Mouse (Mus musculus) midbrain, embryonic 16.5 days (tissue): Measurements from ENCODE around the gene Prr5. TPM values are rescaled to one million over a fixed set of nuclear protein-coding genes. Genes with fewer than 3 reads are reported as not detected.

Experiments
- ATAC-seq: fragments of 200-750 bp; cut with Nextera tagmentation; 2 replicates; pipeline ENCODE4 v1.8.0; 2017; ENCODE audit warnings: moderate TSS enrichment
- H3K27ac ChIP-seq: fragments of 300-500 bp; sonication (generic); 2 replicates; pipeline ENCODE4 v1.5.1; 2014; ENCODE audit warnings: mild to moderate bottlenecking, low read length, mixed read lengths
- H3K27me3 ChIP-seq: fragments of 300-500 bp; sonication (generic); 2 replicates; pipeline ENCODE4 v1.6.1; 2014; ENCODE audit warnings: low read depth, low read length, mixed read lengths; ENCODE audit not compliant: control insufficient read depth, insufficient read depth
- H3K36me3 ChIP-seq: fragments of 300-500 bp; sonication (generic); 2 replicates; pipeline ENCODE4 v1.6.1; 2014; ENCODE audit warnings: mild to moderate bottlenecking, low read length, moderate library complexity, mixed read lengths; ENCODE audit not compliant: control insufficient read depth, insufficient read depth
- H3K4me1 ChIP-seq: fragments of 300-500 bp; sonication (generic); 2 replicates; pipeline ENCODE4 v1.6.1; 2014; ENCODE audit warnings: mild to moderate bottlenecking, low read length, mixed read lengths; ENCODE audit not compliant: control insufficient read depth, insufficient read depth
- H3K4me2 ChIP-seq: fragments of 300-500 bp; sonication (generic); 2 replicates; pipeline ENCODE4 v1.6.1; 2014; ENCODE audit warnings: mild to moderate bottlenecking, low read length, mixed read lengths
- H3K4me3 ChIP-seq: fragments of 300-500 bp; sonication (generic); 2 replicates; pipeline ENCODE4 v1.5.1; 2014; ENCODE audit warnings: low read depth, mild to moderate bottlenecking, low read length, moderate library complexity, mixed read lengths
- H3K9ac ChIP-seq: fragments of 300-500 bp; sonication (generic); 2 replicates; pipeline ENCODE4 v1.6.1; 2014; ENCODE audit warnings: low read depth, low read length, mixed read lengths
- H3K9me3 ChIP-seq: fragments of 300-500 bp; sonication (generic); replicated peaks from 2 replicates; pipeline ENCODE4 v1.6.1; 2014; ENCODE audit warnings: mild to moderate bottlenecking, low read length, mixed read lengths; ENCODE audit not compliant: control insufficient read depth, poor library complexity, severe bottlenecking
- WGBS: fragments of 180-500 bp; shearing (Covaris S2); extraction: QIAGEN DNeasy Blood & Tissue Kit; methylation state at CpG from one replicate; pipeline ENCODE4 v1.1.7; 2014; 5-methylcytosine and 5-hydroxymethylcytosine counted together
- polyA plus RNA-seq: library from polyadenylated mRNA; unstranded; fragments of >200 nt; fragmentation: Nextera tagmentation; extraction: Ambion mirVana; gene quantifications from 2 replicates; pipeline ENCODE4 v1.2.1, GENCODE M21; 2015

The Prr5 gene
- polyA plus RNA-seq, 1 experiment from 2014 or later: 30.8 TPM

DNA sequence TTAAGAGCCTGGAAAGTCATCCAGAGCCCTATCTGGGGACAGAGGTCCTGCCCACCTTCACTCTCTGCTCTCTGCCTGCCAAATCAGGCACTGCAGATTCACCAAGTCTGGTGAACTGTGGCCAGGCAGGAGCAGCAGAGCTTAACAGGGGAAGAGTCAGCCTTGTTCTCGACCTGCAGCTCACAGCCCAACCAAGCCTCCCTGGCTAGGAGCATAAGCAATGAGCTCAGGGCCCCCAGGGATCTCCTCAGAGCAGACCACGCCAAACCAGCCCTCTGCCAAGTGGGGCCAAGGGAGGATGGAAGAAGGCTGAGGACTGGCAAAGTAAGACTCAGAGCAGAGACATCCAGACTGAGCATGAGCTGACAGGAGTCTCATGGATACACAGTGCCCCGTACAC lies 35.1 kb upstream of the Prr5 start:
- H3K27me3 ChIP-seq: no peaks in the 10 kb centered on the region; the same call in 1 of the 2 replicates
- WGBS: 38% methylated on average over 3 of the region's 3 CpGs
- no peak overlapping the region for H3K4me2 ChIP-seq
- H3K27ac ChIP-seq: no peak overlapping the region
- ATAC-seq: no peak
- no peak overlapping the region for H3K9ac ChIP-seq
- no peaks in the 10 kb centered on the region for H3K4me1 ChIP-seq
- no peak overlapping the region for H3K4me3 ChIP-seq
- H3K9me3 ChIP-seq: no peaks in the 10 kb centered on the region
- no peaks in the 10 kb centered on the region for H3K36me3 ChIP-seq

DNA sequence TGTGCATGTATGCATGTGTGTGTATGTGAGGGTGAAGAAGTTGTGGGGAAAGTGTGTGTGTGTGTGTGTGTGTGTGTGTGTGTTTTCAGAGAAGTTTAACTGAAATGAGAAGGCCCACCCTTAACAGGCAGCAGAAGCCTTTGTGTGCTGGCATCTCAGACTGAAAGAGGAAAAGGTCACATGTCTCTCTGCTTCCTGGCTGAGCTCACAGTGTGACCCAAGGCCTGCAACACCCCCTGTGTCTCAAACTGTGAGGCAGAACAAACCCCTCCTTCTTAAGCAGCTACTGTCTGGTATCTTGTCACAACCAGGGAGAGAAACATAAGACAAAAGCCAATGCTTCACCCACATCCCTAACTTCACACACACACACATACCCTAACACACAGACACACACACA lies 31.0 kb upstream of the Prr5 start:
- no peak for ATAC-seq

DNA sequence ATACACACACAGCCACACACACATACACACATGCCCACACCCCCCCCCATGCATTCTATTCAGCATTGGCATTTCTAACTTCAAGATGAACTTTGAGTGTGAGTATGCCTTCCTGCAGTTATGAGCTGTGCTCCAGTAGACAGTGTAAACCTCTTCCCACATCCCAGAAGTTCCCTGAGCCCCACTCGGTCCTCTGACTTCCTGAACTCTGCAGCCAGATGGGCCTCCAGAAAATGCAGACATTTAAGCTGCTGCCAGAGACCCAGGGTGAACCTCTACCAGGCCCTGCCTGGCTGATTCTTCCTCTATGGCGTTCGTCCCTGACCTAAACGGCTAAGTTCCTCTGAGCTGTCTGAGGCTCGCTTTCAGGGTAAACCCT lies 30.4 kb upstream of the Prr5 start:
- Histone ChIP-seq H3K9me3 (no peaks in the 10 kb centered on the region), H3K4me1 (no peaks in the 10 kb centered on the region), H3K4me3 (no peak overlapping the region), H3K36me3 (no peaks in the 10 kb centered on the region), H3K27ac (no peak overlapping the region), H3K9ac (no peak overlapping the region), H3K27me3 (no peaks in the 10 kb centered on the region), H3K4me2 (no peak overlapping the region)
- 63% methylated on average over 5 of the region's 5 CpGs for WGBS
- ATAC-seq: no peak

More for the DNA sequence above, 31.0 kb upstream of the Prr5 start:
- H3K36me3 ChIP-seq: no peaks in the 10 kb centered on the region
- H3K4me2 ChIP-seq: no peak overlapping the region
- H3K9ac ChIP-seq: no peak overlapping the region
- no peak overlapping the region for H3K27ac ChIP-seq
- no peaks in the 10 kb centered on the region for H3K4me1 ChIP-seq
- H3K4me3 ChIP-seq: no peak overlapping the region
- H3K9me3 ChIP-seq: no peaks in the 10 kb centered on the region
- H3K27me3 ChIP-seq: no peaks in the 10 kb centered on the region

DNA sequence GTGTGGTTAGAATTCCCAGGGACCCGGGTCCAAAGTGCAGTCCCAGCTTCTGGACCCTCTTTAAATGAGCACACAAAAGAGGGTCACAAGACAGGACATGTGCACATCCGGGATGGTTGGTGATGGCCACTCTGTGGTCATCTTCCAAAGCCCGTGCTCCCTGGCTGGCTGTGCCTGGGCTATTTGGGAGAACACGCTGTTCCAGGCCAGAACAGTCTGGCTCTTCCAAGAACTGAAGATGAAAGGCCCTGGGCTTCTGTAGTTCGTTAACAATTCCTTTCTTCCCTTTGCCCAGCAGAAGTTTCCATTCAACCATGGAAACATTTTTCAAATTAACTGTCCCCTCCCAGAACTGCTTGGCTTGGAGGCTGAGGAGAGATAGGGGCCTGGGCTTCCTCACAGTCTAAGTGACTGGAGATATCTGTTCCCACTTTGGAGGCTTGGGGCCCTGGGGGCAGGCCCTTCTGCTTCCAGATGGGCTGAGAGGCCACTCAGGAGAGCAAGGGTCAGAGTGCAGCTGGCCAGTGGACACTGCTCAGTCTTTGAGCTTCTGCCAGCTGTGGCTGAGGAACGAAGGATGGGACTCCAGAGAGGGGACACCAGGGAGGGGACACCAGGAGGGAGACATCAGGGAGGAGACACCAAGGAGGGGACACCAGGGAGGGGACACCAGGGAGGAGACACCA lies 29.8 kb upstream of the Prr5 start:
- H3K4me1 ChIP-seq: no peaks in the 10 kb centered on the region
- ATAC-seq: no peak
- no peaks in the 10 kb centered on the region for H3K36me3 ChIP-seq
- 69% methylated on average over 6 of the region's 6 CpGs for WGBS
- no peak overlapping the region for H3K4me2 ChIP-seq
- no peak overlapping the region for H3K9ac ChIP-seq
- H3K27me3 ChIP-seq: no peaks in the 10 kb centered on the region
- H3K9me3 ChIP-seq: no peaks in the 10 kb centered on the region
- no peak overlapping the region for H3K27ac ChIP-seq
- H3K4me3 ChIP-seq: no peak overlapping the region

DNA sequence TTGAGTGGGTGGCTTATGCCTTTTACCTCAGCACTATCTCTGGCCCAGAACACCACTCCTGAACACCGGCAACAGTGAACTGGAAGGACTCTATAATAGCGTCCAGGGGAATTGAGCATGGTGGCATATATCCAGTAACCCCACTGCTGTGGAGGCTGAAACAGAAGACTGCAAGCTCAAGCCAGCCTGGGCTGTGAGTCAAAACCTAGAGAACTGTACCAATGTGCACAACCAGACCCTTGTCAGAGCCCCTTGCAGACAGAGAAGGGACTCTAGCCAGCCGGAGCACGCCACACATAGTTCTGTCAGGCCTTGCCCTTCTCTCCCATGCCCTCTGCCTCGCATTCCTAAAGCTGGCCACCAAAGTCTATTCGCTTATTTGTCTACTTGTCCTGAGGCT lies 28.7 kb upstream of the Prr5 start:
- Histone ChIP-seq H3K4me1 (no peaks in the 10 kb centered on the region), H3K27ac (no peak overlapping the region)
- ATAC-seq: no peak

DNA sequence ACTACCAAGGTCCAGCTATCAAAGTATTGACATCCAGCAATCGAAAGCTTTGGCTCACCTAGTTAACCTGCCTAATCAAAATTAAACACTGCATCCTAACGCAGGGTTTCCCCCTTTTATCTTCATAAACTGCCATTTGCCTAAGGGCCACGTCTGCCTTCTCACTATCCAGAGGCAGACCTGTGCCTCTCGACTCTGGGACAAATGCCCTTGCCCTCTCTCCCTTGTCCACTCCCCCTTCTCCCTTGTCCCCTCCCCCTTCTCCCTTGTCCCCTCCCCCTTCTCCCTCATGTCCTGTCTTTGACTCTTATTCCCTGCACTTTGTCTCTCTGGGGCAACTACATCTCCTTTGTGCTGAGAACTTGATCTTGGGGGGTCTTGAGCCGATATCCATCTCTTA lies 28.3 kb upstream of the Prr5 start:
- no peaks in the 10 kb centered on the region for H3K36me3 ChIP-seq
- no peak overlapping the region for H3K9ac ChIP-seq
- ATAC-seq: no peak
- WGBS: 62% methylated on average over 5 of the region's 5 CpGs
- H3K4me3 ChIP-seq: no peak overlapping the region
- H3K9me3 ChIP-seq: no peaks in the 10 kb centered on the region
- H3K27me3 ChIP-seq: no peaks in the 10 kb centered on the region
- H3K4me2 ChIP-seq: no peak overlapping the region
- no peaks in the 10 kb centered on the region for H3K4me1 ChIP-seq
- no peak overlapping the region for H3K27ac ChIP-seq

More for the DNA sequence above, 28.7 kb upstream of the Prr5 start:
- H3K27me3 ChIP-seq: no peaks in the 10 kb centered on the region
- no peak overlapping the region for H3K4me3 ChIP-seq
- H3K9ac ChIP-seq: no peak overlapping the region
- H3K9me3 ChIP-seq: no peaks in the 10 kb centered on the region
- 88% methylated on average over 6 of the region's 6 CpGs for WGBS
- no peaks in the 10 kb centered on the region for H3K36me3 ChIP-seq
- H3K4me2 ChIP-seq: no peak overlapping the region

DNA sequence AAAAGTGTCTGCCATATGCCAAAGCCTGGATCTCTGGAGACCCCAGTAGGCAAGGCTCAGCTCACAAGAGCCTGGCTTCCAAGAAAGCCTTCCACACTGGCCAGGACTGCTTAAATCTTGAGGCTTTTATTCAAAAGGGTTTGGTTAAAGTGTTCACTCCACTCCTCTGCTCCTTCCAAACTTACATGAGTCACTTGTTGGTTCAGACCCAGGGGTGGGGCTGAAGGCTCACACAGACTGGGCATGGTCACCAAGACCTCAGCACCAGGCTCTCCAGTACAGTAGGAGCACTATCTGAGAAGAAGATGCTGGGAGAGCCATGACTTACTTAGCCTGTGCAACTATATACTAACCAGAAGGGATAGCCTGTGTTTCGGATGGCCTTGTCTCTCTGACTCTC lies 27.5 kb upstream of the Prr5 start:
- no peak for ATAC-seq
- 97% methylated on average over 1 of the region's 1 CpGs for WGBS
- H3K4me2 ChIP-seq: no peak overlapping the region
- no peak overlapping the region for H3K9ac ChIP-seq
- no peaks in the 10 kb centered on the region for H3K27me3 ChIP-seq
- H3K4me1 ChIP-seq: no peaks in the 10 kb centered on the region
- H3K4me3 ChIP-seq: no peak overlapping the region
- H3K36me3 ChIP-seq: no peaks in the 10 kb centered on the region
- H3K9me3 ChIP-seq: no peaks in the 10 kb centered on the region
- H3K27ac ChIP-seq: no peak overlapping the region

GRCm38 (mm10) chr15:84643178-84643577 lies 26.2 kb upstream of the Prr5 start:
- H3K27ac ChIP-seq: no peak overlapping the region
- no peak overlapping the region for H3K9ac ChIP-seq
- no peak overlapping the region for H3K4me2 ChIP-seq
- H3K9me3 ChIP-seq: no peaks in the 10 kb centered on the region
- H3K4me1 ChIP-seq: no peaks in the 10 kb centered on the region
- ATAC-seq: no peak
- H3K27me3 ChIP-seq: no peaks in the 10 kb centered on the region
- no peaks in the 10 kb centered on the region for H3K36me3 ChIP-seq
- 28% methylated on average over 1 of the region's 1 CpGs for WGBS
- no peak overlapping the region for H3K4me3 ChIP-seq

DNA sequence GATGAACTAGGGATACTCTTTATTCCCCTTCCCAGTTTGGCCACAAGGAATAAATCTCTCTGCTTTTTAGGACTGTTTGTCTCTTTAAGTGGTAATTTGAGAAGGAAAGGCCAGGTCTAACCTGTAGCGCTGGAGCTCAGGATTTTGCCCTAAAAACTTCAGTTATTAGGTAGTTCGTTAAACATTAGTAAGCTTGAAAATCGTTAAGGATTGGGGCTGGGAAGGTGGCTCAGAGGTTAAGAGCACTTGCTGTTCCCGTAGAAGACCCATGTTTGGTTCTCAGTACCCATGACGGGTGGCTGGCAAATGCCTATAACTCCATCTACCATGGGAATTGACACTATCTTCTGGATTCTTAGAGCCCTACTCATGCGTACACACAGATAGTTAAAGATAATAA lies 17.9 kb upstream of the Prr5 start:
- WGBS: 97% methylated on average over 6 of the region's 6 CpGs
- H3K9me3 ChIP-seq: no peaks in the 10 kb centered on the region
- H3K36me3 ChIP-seq: no peaks in the 10 kb centered on the region
- no peak for ATAC-seq
- no peak overlapping the region for H3K4me2 ChIP-seq
- no peaks in the 10 kb centered on the region for H3K27me3 ChIP-seq
- peaks cover 5% of the 10 kb centered on the region; the same call in 1 of the 2 replicates for H3K4me1 ChIP-seq
- H3K27ac ChIP-seq: no peak overlapping the region
- H3K4me3 ChIP-seq: no peak overlapping the region
- H3K9ac ChIP-seq: no peak overlapping the region
